Mouse (Mus musculus) CH12.LX (cell line): ENCODE measurements at regions not wholly inside any gene's neighbourhood (a gene's known extent, or its start where the extent isn't known, plus 50 kb on each side); places are given as distances from the start of the nearest gene placed in this dataset.

Experiments
- DNase-seq: peaks from one replicate; pipeline ENCODE4 v3.0.0-alpha.2; 2013; ENCODE audit errors: extremely low read depth
- H3K27ac ChIP-seq: 2 replicates; pipeline ENCODE4 v1.5.1; 2012; ENCODE audit warnings: low read depth, mild to moderate bottlenecking, control low read depth, moderate library complexity; ENCODE audit not compliant: insufficient read depth
- H3K27me3 ChIP-seq: replicated peaks from 2 replicates; pipeline ENCODE3; 2012; ENCODE audit warnings: inconsistent platforms
- H3K36me3 ChIP-seq, 2 experiments: replicated peaks in 1 of 2; 2 replicates each; pipeline versions ENCODE3 to v1.6.1; 2012; ENCODE audit warnings: inconsistent platforms in 1 of 2, low read length in 1 of 2, mild to moderate bottlenecking in 1 of 2, mixed read lengths in 1 of 2, moderate library complexity in 1 of 2; ENCODE audit not compliant: control insufficient read depth in 1 of 2, insufficient read depth in 1 of 2
- H3K4me1 ChIP-seq, 2 experiments: 2 replicates each; pipeline ENCODE4 v1.6.1; 2012; ENCODE audit warnings: inconsistent platforms in 1 of 2, moderate library complexity in 1 of 2; ENCODE audit not compliant: insufficient read depth in 2 of 2, control insufficient read depth in 1 of 2
- H3K4me2 ChIP-seq: 2 replicates; pipeline ENCODE4 v1.6.1; 2012; ENCODE audit warnings: low read depth, mild to moderate bottlenecking, control low read depth; ENCODE audit not compliant: poor library complexity, insufficient read depth, severe bottlenecking
- H3K4me3 ChIP-seq, 3 experiments: fragments of 150-350 bp in 1 of 3; sonication (generic) in 1 of 3; replicated peaks in 1 of 3; 2 replicates each; pipeline versions ENCODE3 to v1.5.1; 2011 to 2012; ENCODE audit warnings: low read depth in 2 of 3, low read length in 2 of 3, mild to moderate bottlenecking in 2 of 3, moderate library complexity in 2 of 3, control low read depth in 1 of 3, improper control_type of control experiment in 1 of 3, inconsistent platforms in 1 of 3, mixed read lengths in 1 of 3; ENCODE audit not compliant: poor library complexity in 1 of 3
- H3K79me2 ChIP-seq: replicated peaks from 2 replicates; pipeline ENCODE4 v1.6.1; 2012; ENCODE audit warnings: mild to moderate bottlenecking, moderate library complexity; ENCODE audit not compliant: control insufficient read depth, poor library complexity, insufficient read depth, severe bottlenecking; ENCODE audit errors: extremely low read depth
- H3K9ac ChIP-seq: 2 replicates; pipeline ENCODE4 v1.6.1; 2012; ENCODE audit warnings: low read depth, mild to moderate bottlenecking, control low read depth, moderate library complexity; ENCODE audit not compliant: insufficient read depth
- H3K9me3 ChIP-seq: replicated peaks from 2 replicates; pipeline ENCODE3; 2012; ENCODE audit warnings: low read length, inconsistent platforms, mixed read lengths
- BHLHE40 ChIP-seq: IDR thresholded peaks from 2 replicates; pipeline ENCODE4 v1.6.1; 2011; ENCODE audit warnings: mild to moderate bottlenecking, low read depth, low read length, improper control_type of control experiment
- CHD1 ChIP-seq: IDR thresholded peaks from 2 replicates; pipeline ENCODE4 v1.6.1; 2012; ENCODE audit warnings: low read depth, low read length, improper control_type of control experiment, inconsistent platforms
- CHD2 ChIP-seq: IDR thresholded peaks from 2 replicates; pipeline ENCODE4 v1.6.1; 2011; ENCODE audit warnings: low read length, improper control_type of control experiment
- ELF1 ChIP-seq: IDR thresholded peaks from 2 replicates; pipeline ENCODE4 v1.6.1; 2014; ENCODE audit warnings: low read depth, mild to moderate bottlenecking, inconsistent platforms, low read length, improper control_type of control experiment
- EP300 ChIP-seq: IDR thresholded peaks from 2 replicates; pipeline ENCODE4 v1.6.1; 2011; ENCODE audit warnings: low read length, improper control_type of control experiment
- ETS1 ChIP-seq: conservative IDR thresholded peaks from 2 replicates; pipeline ENCODE4 v1.6.1; 2012; ENCODE audit warnings: low read depth, mild to moderate bottlenecking, inconsistent platforms, low read length, improper control_type of control experiment, moderate library complexity
- GABPA ChIP-seq: IDR thresholded peaks from 2 replicates; pipeline ENCODE4 v1.6.1; 2012; ENCODE audit warnings: low read depth, low read length, improper control_type of control experiment, inconsistent platforms; ENCODE audit not compliant: insufficient replicate concordance
- HCFC1 ChIP-seq: IDR thresholded peaks from 2 replicates; pipeline ENCODE4 v1.6.1; 2012; ENCODE audit warnings: low read depth, mild to moderate bottlenecking, inconsistent platforms, low read length, improper control_type of control experiment
- IRF4 ChIP-seq: IDR thresholded peaks from 2 replicates; pipeline ENCODE4 v1.6.1; 2014; ENCODE audit warnings: low read depth, mild to moderate bottlenecking, inconsistent platforms, low read length, improper control_type of control experiment
- JUND ChIP-seq: conservative IDR thresholded peaks from 2 replicates; pipeline ENCODE4 v1.6.1; 2011; ENCODE audit warnings: low read depth, low read length, improper control_type of control experiment
- MAFK ChIP-seq: IDR thresholded peaks from 2 replicates; pipeline ENCODE4 v1.6.1; 2011; ENCODE audit warnings: low read length, improper control_type of control experiment; ENCODE audit not compliant: insufficient replicate concordance
- MAZ ChIP-seq: IDR thresholded peaks from 2 replicates; pipeline ENCODE4 v1.6.1; 2012; ENCODE audit warnings: low read depth, mild to moderate bottlenecking, inconsistent platforms, low read length, improper control_type of control experiment, moderate library complexity
- MEF2A ChIP-seq: IDR thresholded peaks from 2 replicates; pipeline ENCODE4 v1.6.1; 2014; ENCODE audit warnings: low read depth, mild to moderate bottlenecking, inconsistent platforms, low read length, improper control_type of control experiment, borderline replicate concordance
- MXI1 ChIP-seq: IDR thresholded peaks from 2 replicates; pipeline ENCODE4 v1.6.1; 2011; ENCODE audit warnings: mild to moderate bottlenecking, low read depth, low read length, improper control_type of control experiment
- MYC ChIP-seq: IDR thresholded peaks from 2 replicates; pipeline ENCODE4 v1.6.1; 2011; ENCODE audit warnings: low read depth, mild to moderate bottlenecking, improper control_type of control experiment, low read length
- NELFE ChIP-seq: IDR thresholded peaks from 2 replicates; pipeline ENCODE4 v1.6.1; 2011; ENCODE audit warnings: low read depth, low read length, improper control_type of control experiment
- NRF1 ChIP-seq: IDR thresholded peaks from 2 replicates; pipeline ENCODE4 v1.6.1; 2014; ENCODE audit warnings: low read depth, mild to moderate bottlenecking, inconsistent platforms, low read length, improper control_type of control experiment, moderate library complexity
- PAX5 ChIP-seq: IDR thresholded peaks from 2 replicates; pipeline ENCODE4 v1.6.1; 2012; ENCODE audit warnings: low read length, inconsistent platforms, mixed read lengths
- POLR2A ChIP-seq: IDR thresholded peaks from 2 replicates; pipeline ENCODE4 v1.6.1; 2011; ENCODE audit warnings: low read depth, mild to moderate bottlenecking, improper control_type of control experiment, low read length
- SIN3A ChIP-seq: IDR thresholded peaks from 2 replicates; pipeline ENCODE4 v1.6.1; 2012; ENCODE audit warnings: low read length, improper control_type of control experiment, inconsistent platforms
- SMC3 ChIP-seq: IDR thresholded peaks from 2 replicates; pipeline ENCODE4 v1.6.1; 2011; ENCODE audit warnings: low read depth, low read length, improper control_type of control experiment
- TCF12 ChIP-seq: IDR thresholded peaks from 2 replicates; pipeline ENCODE4 v1.6.1; 2014; ENCODE audit warnings: low read depth, mild to moderate bottlenecking, inconsistent platforms, low read length, improper control_type of control experiment
- UBTF ChIP-seq: IDR thresholded peaks from 2 replicates; pipeline ENCODE4 v1.6.1; 2012; ENCODE audit warnings: low read depth, mild to moderate bottlenecking, inconsistent platforms, low read length, improper control_type of control experiment, moderate library complexity
- USF1 ChIP-seq: IDR thresholded peaks from 2 replicates; pipeline ENCODE4 v1.6.1; 2014; ENCODE audit warnings: low read depth, mild to moderate bottlenecking, inconsistent platforms, low read length, improper control_type of control experiment
- USF2 ChIP-seq: conservative IDR thresholded peaks from 2 replicates; pipeline ENCODE4 v1.6.1; 2011; ENCODE audit warnings: low read depth, low read length, improper control_type of control experiment
- ZKSCAN1 ChIP-seq: IDR thresholded peaks from 2 replicates; pipeline ENCODE4 v1.6.1; 2012; ENCODE audit warnings: low read depth, inconsistent platforms, low read length, improper control_type of control experiment, borderline replicate concordance
- ZMIZ1 ChIP-seq: IDR thresholded peaks from 2 replicates; pipeline ENCODE4 v1.6.1; 2012; ENCODE audit warnings: low read depth, mild to moderate bottlenecking, inconsistent platforms, low read length, improper control_type of control experiment
- dilution Hi-C: fragments of 300-500 bp; cut with MboI; formaldehyde crosslinking; loops from 2 replicates; pipeline ENCODE4 v1.14.3; 2020; ENCODE audit warnings: low sequenced_read_pairs; ENCODE audit not compliant: extremely low pct_unique_long_range_greater_than_20kb, extremely low pct_ligation_motif_present
- in situ Hi-C: fragments of 300-500 bp; cut with MboI; formaldehyde crosslinking; loops from 3 replicates; pipeline ENCODE4 v1.14.3; 2019; ENCODE audit warnings: low sequenced_read_pairs, low pct_ligation_motif_present, low pct_unique_long_range_greater_than_20kb, mixed read lengths

- DNase-seq: no peak
- Histone ChIP-seq H3K4me1 (no peaks in the 10 kb centered on the region), H3K36me3 (no peaks in the 10 kb centered on the region), H3K27ac (no peak overlapping the region), H3K9ac (no peak overlapping the region)
- dilution Hi-C loops: no loop called here
- in situ Hi-C loops: no loop called here
- TF ChIP-seq MAFK: no peak
- TF ChIP-seq MAZ: no peak
- no peak for TF ChIP-seq CHD1
- no peak for TF ChIP-seq SMC3
- no peak for TF ChIP-seq BHLHE40
- no peak for TF ChIP-seq NRF1
- no peak for TF ChIP-seq JUND
- no peak for TF ChIP-seq EP300
- TF ChIP-seq ETS1: no peak
- TF ChIP-seq NELFE: no peak
- no peak for TF ChIP-seq HCFC1
- TF ChIP-seq ZMIZ1: no peak
- TF ChIP-seq GABPA: no peak
- no peak for TF ChIP-seq USF1
- TF ChIP-seq IRF4: no peak
- no peak for TF ChIP-seq MYC
- TF ChIP-seq ZKSCAN1: no peak
- TF ChIP-seq MEF2A: no peak
- TF ChIP-seq, all 38 proteins: peak for 0
- no peaks in the 10 kb centered on the region for H3K9me3 ChIP-seq
- H3K27me3 ChIP-seq: peaks cover 89% of the 10 kb centered on the region
- H3K4me3 ChIP-seq: no peak overlapping the region
- no peak overlapping the region for H3K4me2 ChIP-seq
- H3K79me2 ChIP-seq: no peaks in the 10 kb centered on the region
Observed at GRCm38 (mm10) chr12:112277511-112277910, 131.5 kb downstream of the Kif26a start.

- Histone ChIP-seq H3K27ac (no peak overlapping the region), H3K4me1 (no peaks in the 10 kb centered on the region), H3K36me3 (no peaks in the 10 kb centered on the region), H3K79me2 (no peaks in the 10 kb centered on the region), H3K4me3 (no peak overlapping the region), H3K4me2 (no peak overlapping the region), H3K9ac (no peak overlapping the region), H3K27me3 (peaks cover 92% of the 10 kb centered on the region), H3K9me3 (no peaks in the 10 kb centered on the region)
- DNase-seq: no peak
- dilution Hi-C loops: no loop called here
- in situ Hi-C loops: no loop called here
- TF ChIP-seq HCFC1 (no peak), ETS1 (no peak), ELF1 (no peak), USF2 (no peak), UBTF (no peak), EP300 (no peak), CHD2 (no peak), SIN3A (no peak), SMC3 (no peak), ZMIZ1 (no peak), PAX5 (no peak), MXI1 (no peak), MAFK (no peak), USF1 (no peak), TCF12 (no peak), POLR2A (no peak)
Observed at GRCm38 (mm10) chr12:112285096-112285495, 139.1 kb downstream of the Kif26a start.
